In genomic region chr11:80378452-80379068, GRCm38 (mm10) we compare ENCODE assay signal across 8 mouse cellular contexts. TPM values are rescaled to one million over a fixed set of nuclear protein-coding genes. Genes with fewer than 3 reads are reported as not detected.
DNase-seq lines count a peak whose midpoint lies in the region; ATAC-seq and TF ChIP-seq lines count a peak whose summit lies in the region.
"Not testable (repeated sequence)": the region's sequence is repeated elsewhere in the genome, so short reads cannot be mapped to it uniquely, and the experiment has no call there.

No protein-coding gene starts in this region.

- 69% methylated on average over 2 of the region's 2 CpGs for WGBS in embryonic facial prominence, embryonic 11.5 days
- 57% methylated on average over 2 of the region's 2 CpGs for WGBS in forebrain, postnatal 0 days
- 59% methylated on average over 2 of the region's 2 CpGs for WGBS in hindbrain, embryonic 11.5 days
- 62% methylated on average over 2 of the region's 2 CpGs for WGBS in kidney, embryonic 16.5 days
- 42% methylated on average over 2 of the region's 2 CpGs for WGBS in liver, embryonic 14.5 days (ENCODE audit: insufficient replicate concordance)
- 66% methylated on average over 2 of the region's 2 CpGs for WGBS in midbrain, embryonic 13.5 days

- not testable (repeated sequence) for H3K4me1 ChIP-seq in ES-Bruce4 (ENCODE audit: control insufficient read depth, insufficient read depth, low read length); embryonic facial prominence, embryonic 11.5 days (ENCODE audit: control insufficient read depth, insufficient read depth, low read length); forebrain, postnatal 0 days (ENCODE audit: insufficient read depth); hindbrain, embryonic 11.5 days (replicated peaks; ENCODE audit: control insufficient read depth, insufficient read depth, low read length)
- peaks cover 12% of the 10 kb centered on the region for H3K4me1 ChIP-seq in kidney, embryonic 16.5 days (ENCODE audit: insufficient read depth, low read length)
- H3K4me1 ChIP-seq in liver, embryonic 14.5 days (replicated peaks; ENCODE audit: control insufficient read depth in 2 of 2, insufficient read depth in 2 of 2, low read length in 1 of 2): peaks cover 8 to 14% of the 10 kb centered on the region in 2 experiments
- H3K4me1 ChIP-seq in midbrain, embryonic 13.5 days (replicated peaks): peaks cover 21% of the 10 kb centered on the region

- not testable (repeated sequence) for H3K36me3 ChIP-seq in ES-Bruce4 (ENCODE audit: control insufficient read depth, insufficient read depth, low read length, poor library complexity, severe bottlenecking); embryonic facial prominence, embryonic 11.5 days (replicated peaks; ENCODE audit: control insufficient read depth, insufficient read depth, low read depth, low read length); hindbrain, embryonic 11.5 days (ENCODE audit: control insufficient read depth, insufficient read depth, low read length); liver, embryonic 14.5 days (replicated peaks; ENCODE audit: control insufficient read depth, insufficient read depth, low read depth)
- H3K36me3 ChIP-seq in forebrain, postnatal 0 days (ENCODE audit: insufficient read depth): peaks cover 12% of the 10 kb centered on the region
- H3K36me3 ChIP-seq in kidney, embryonic 16.5 days (ENCODE audit: insufficient read depth, low read length): peaks cover 12% of the 10 kb centered on the region
- peaks cover 15% of the 10 kb centered on the region for H3K36me3 ChIP-seq in midbrain, embryonic 13.5 days

- not testable (repeated sequence) for H3K27me3 ChIP-seq in ES-Bruce4 (ENCODE audit: control insufficient read depth, insufficient read depth, low read length, poor library complexity, severe bottlenecking); embryonic facial prominence, embryonic 11.5 days (ENCODE audit: control insufficient read depth, insufficient read depth, low read length); forebrain, postnatal 0 days (ENCODE audit: insufficient read depth, low read length); hindbrain, embryonic 11.5 days (ENCODE audit: control insufficient read depth, insufficient read depth, low read length); kidney, embryonic 16.5 days (ENCODE audit: insufficient read depth, low read length); liver, embryonic 14.5 days (ENCODE audit: control insufficient read depth, insufficient read depth, low read length); midbrain, embryonic 13.5 days

- TF ChIP-seq EP300 in ES-Bruce4 (IDR thresholded peaks at IDR 0.05; ENCODE audit: insufficient read depth, low read depth, low read length); liver, embryonic 14.5 days (IDR thresholded peaks at IDR 0.05; ENCODE audit: low read depth): not testable (repeated sequence)

- DNase-seq in embryonic facial prominence, embryonic 11.5 days (ENCODE audit: low spot score); forebrain, postnatal 0 days; hindbrain, embryonic 11.5 days (ENCODE audit: low spot score); liver, embryonic 14.5 days (ENCODE audit: low read depth in 3 of 3, low spot score in 3 of 3): not testable (repeated sequence)
- DNase-seq in retina, postnatal 1 day: peak; percentile 8

- peak overlapping the region; percentile 95 for H3K9ac ChIP-seq in ES-Bruce4 (ENCODE audit: low read depth, poor library complexity, severe bottlenecking)
- H3K9ac ChIP-seq in embryonic facial prominence, embryonic 11.5 days (replicated peaks; ENCODE audit: low read length): peak overlapping the region; percentile 97
- H3K9ac ChIP-seq in forebrain, postnatal 0 days; hindbrain, embryonic 11.5 days (ENCODE audit: low read depth, low read length); kidney, embryonic 16.5 days (replicated peaks; ENCODE audit: low read length): not testable (repeated sequence)
- peak overlapping the region; percentile 95 for H3K9ac ChIP-seq in liver, embryonic 14.5 days (replicated peaks)
- H3K9ac ChIP-seq in midbrain, embryonic 13.5 days (replicated peaks): peak overlapping the region; percentile 98

- ATAC-seq in embryonic facial prominence, embryonic 11.5 days (replicated peaks; ENCODE audit: insufficient number of reproducible peaks, low FRiP score, low TSS enrichment, low read depth); forebrain, postnatal 0 days; hindbrain, embryonic 11.5 days (ENCODE audit: low FRiP score); kidney, embryonic 16.5 days (ENCODE audit: low FRiP score, low TSS enrichment); liver, embryonic 14.5 days (ENCODE audit: insufficient read depth); midbrain, embryonic 13.5 days: not testable (repeated sequence)

- not testable (repeated sequence) for TF ChIP-seq CTCF in ES-Bruce4 (IDR thresholded peaks at IDR 0.05; ENCODE audit: low read depth, low read length); forebrain, postnatal 0 days (IDR thresholded peaks at IDR 0.05; ENCODE audit: low read depth); liver, embryonic 14.5 days (IDR thresholded peaks at IDR 0.05; ENCODE audit: low read depth)

- H3K4me3 ChIP-seq in ES-Bruce4 (ENCODE audit: low read depth, low read length): peak overlapping the region; percentile 70
- not testable (repeated sequence) for H3K4me3 ChIP-seq in embryonic facial prominence, embryonic 11.5 days (ENCODE audit: low read depth, low read length)
- peak overlapping the region; percentile 76 for H3K4me3 ChIP-seq in forebrain, postnatal 0 days (ENCODE audit: low read depth, low read length)
- H3K4me3 ChIP-seq in hindbrain, embryonic 11.5 days (ENCODE audit: low read depth, low read length): peak overlapping the region; percentile 85
- peak overlapping the region; percentile 95 for H3K4me3 ChIP-seq in kidney, embryonic 16.5 days (ENCODE audit: low read length)
- peak overlapping the region; percentile 84 to 95; a peak in 3 of 4 replicates for H3K4me3 ChIP-seq in liver, embryonic 14.5 days (ENCODE audit: insufficient read depth in 1 of 2, low read depth in 2 of 2, low read length in 2 of 2)
- peak overlapping the region; percentile 88 for H3K4me3 ChIP-seq in midbrain, embryonic 13.5 days (replicated peaks)

- peak overlapping the region; percentile 80 for H3K4me2 ChIP-seq in embryonic facial prominence, embryonic 11.5 days (ENCODE audit: low read depth, low read length)
- H3K4me2 ChIP-seq in forebrain, postnatal 0 days (ENCODE audit: low read depth): peak overlapping the region; percentile 67
- H3K4me2 ChIP-seq in hindbrain, embryonic 11.5 days (replicated peaks; ENCODE audit: low read depth, low read length): peak overlapping the region; percentile 63
- peak overlapping the region; percentile 75 for H3K4me2 ChIP-seq in kidney, embryonic 16.5 days (replicated peaks; ENCODE audit: low read depth, low read length)
- H3K4me2 ChIP-seq in liver, embryonic 14.5 days (ENCODE audit: low read depth): peak overlapping the region; percentile 75
- H3K4me2 ChIP-seq in midbrain, embryonic 13.5 days (replicated peaks): peak overlapping the region; percentile 81

- not testable (repeated sequence) for TF ChIP-seq POLR2A in ES-Bruce4 (IDR thresholded peaks at IDR 0.05; ENCODE audit: insufficient read depth, low read length)

- not testable (repeated sequence) for H3K9me3 ChIP-seq in ES-Bruce4 (replicated peaks; ENCODE audit: control insufficient read depth, insufficient read depth, low read length, poor library complexity, severe bottlenecking); embryonic facial prominence, embryonic 11.5 days (replicated peaks; ENCODE audit: control insufficient read depth, low read length); forebrain, postnatal 0 days (ENCODE audit: low read length); hindbrain, embryonic 11.5 days (ENCODE audit: control insufficient read depth, low read length); kidney, embryonic 16.5 days (ENCODE audit: low read length); liver, embryonic 14.5 days (ENCODE audit: control insufficient read depth, low read length); midbrain, embryonic 13.5 days

- H3K27ac ChIP-seq in ES-Bruce4 (ENCODE audit: insufficient read depth, low read length); embryonic facial prominence, embryonic 11.5 days (replicated peaks; ENCODE audit: low read depth, low read length); hindbrain, embryonic 11.5 days (ENCODE audit: low read depth, low read length); kidney, embryonic 16.5 days (ENCODE audit: low read length): not testable (repeated sequence)
- peak overlapping the region; percentile 89; the same call in 1 of the 2 replicates for H3K27ac ChIP-seq in forebrain, postnatal 0 days (ENCODE audit: low read depth, low read length)
- H3K27ac ChIP-seq in liver, embryonic 14.5 days: peak overlapping the region; percentile 62; the same call in 1 of the 2 replicates
- peak overlapping the region; percentile 96 for H3K27ac ChIP-seq in midbrain, embryonic 13.5 days

RNA-seq across cellular contexts. Expression of gene 5730455P16Rik, which starts 0.7 kb away (rescaled TPM):
- 27.8 and 31.0 TPM in 2 replicates for polyA plus RNA-seq in ES-Bruce4 (2011; ENCODE audit: insufficient read depth, insufficient read length, low read depth, missing spikeins)
- 20.7 and 23.5 TPM in 2 replicates for polyA plus RNA-seq in embryonic facial prominence, embryonic 11.5 days (2014; fragmentation: Nextera tagmentation; extraction: Ambion mirVana)
- 41.8 and 43.2 TPM in 2 replicates for total RNA-seq in forebrain, postnatal 0 days (2014; rRNA removed)
- 30.8 and 47.6 TPM in 2 replicates for polyA plus RNA-seq in forebrain, postnatal 0 days (2015; fragmentation: Nextera tagmentation; extraction: Ambion mirVana)
- polyA plus RNA-seq in hindbrain, embryonic 11.5 days (2014; fragmentation: Nextera tagmentation; extraction: Ambion mirVana): 24.9 and 25.2 TPM in 2 replicates
- 15.4 and 19.7 TPM in 2 replicates for polyA plus RNA-seq in kidney, embryonic 16.5 days (2015; fragmentation: Nextera tagmentation; extraction: Ambion mirVana)
- polyA plus RNA-seq in liver, embryonic 14.5 days (2012; rRNA removed): 1.6 and 2.4 TPM in 2 replicates
- polyA plus RNA-seq in liver, embryonic 14.5 days (2014; fragmentation: Nextera tagmentation; extraction: Ambion mirVana): 5.0 and 5.1 TPM in 2 replicates
- polyA plus RNA-seq in midbrain, embryonic 13.5 days (2015; fragmentation: Nextera tagmentation; extraction: Ambion mirVana): 32.2 and 36.7 TPM in 2 replicates

RNA-seq across cellular contexts. Expression of gene Zfp207, which starts 4.5 kb away (rescaled TPM):
- 344 and 357 TPM in 2 replicates for polyA plus RNA-seq in ES-Bruce4 (2011; ENCODE audit: insufficient read depth, insufficient read length, low read depth, missing spikeins)
- 370 and 383 TPM in 2 replicates for polyA plus RNA-seq in embryonic facial prominence, embryonic 11.5 days (2014; fragmentation: Nextera tagmentation; extraction: Ambion mirVana)
- total RNA-seq in forebrain, postnatal 0 days (2014; rRNA removed): 250 and 264 TPM in 2 replicates
- polyA plus RNA-seq in forebrain, postnatal 0 days (2015; fragmentation: Nextera tagmentation; extraction: Ambion mirVana): 163 and 171 TPM in 2 replicates
- 332 and 351 TPM in 2 replicates for polyA plus RNA-seq in hindbrain, embryonic 11.5 days (2014; fragmentation: Nextera tagmentation; extraction: Ambion mirVana)
- 234 and 255 TPM in 2 replicates for polyA plus RNA-seq in kidney, embryonic 16.5 days (2015; fragmentation: Nextera tagmentation; extraction: Ambion mirVana)
- polyA plus RNA-seq in liver, embryonic 14.5 days (2012; rRNA removed): 65.7 and 79.3 TPM in 2 replicates
- polyA plus RNA-seq in liver, embryonic 14.5 days (2014; fragmentation: Nextera tagmentation; extraction: Ambion mirVana): 106 and 109 TPM in 2 replicates
- 244 and 250 TPM in 2 replicates for polyA plus RNA-seq in midbrain, embryonic 13.5 days (2015; fragmentation: Nextera tagmentation; extraction: Ambion mirVana)

RNA-seq across cellular contexts. Expression of gene Psmd11, which starts 49.9 kb away (rescaled TPM):
- 261 TPM in 2 replicates for polyA plus RNA-seq in ES-Bruce4 (2011; ENCODE audit: insufficient read depth, insufficient read length, low read depth, missing spikeins)
- 333 and 348 TPM in 2 replicates for polyA plus RNA-seq in embryonic facial prominence, embryonic 11.5 days (2014; fragmentation: Nextera tagmentation; extraction: Ambion mirVana)
- total RNA-seq in forebrain, postnatal 0 days (2014; rRNA removed): 30.2 and 33.4 TPM in 2 replicates
- 280 and 310 TPM in 2 replicates for polyA plus RNA-seq in forebrain, postnatal 0 days (2015; fragmentation: Nextera tagmentation; extraction: Ambion mirVana)
- polyA plus RNA-seq in hindbrain, embryonic 11.5 days (2014; fragmentation: Nextera tagmentation; extraction: Ambion mirVana): 354 and 383 TPM in 2 replicates
- polyA plus RNA-seq in kidney, embryonic 16.5 days (2015; fragmentation: Nextera tagmentation; extraction: Ambion mirVana): 321 and 327 TPM in 2 replicates
- polyA plus RNA-seq in liver, embryonic 14.5 days (2012; rRNA removed): 35.6 and 56.8 TPM in 2 replicates
- polyA plus RNA-seq in liver, embryonic 14.5 days (2014; fragmentation: Nextera tagmentation; extraction: Ambion mirVana): 152 and 155 TPM in 2 replicates
- 321 and 336 TPM in 2 replicates for polyA plus RNA-seq in midbrain, embryonic 13.5 days (2015; fragmentation: Nextera tagmentation; extraction: Ambion mirVana)
